Mouse (Mus musculus): ENCODE data around the gene Cep89.

Cep89 gene

DNA sequence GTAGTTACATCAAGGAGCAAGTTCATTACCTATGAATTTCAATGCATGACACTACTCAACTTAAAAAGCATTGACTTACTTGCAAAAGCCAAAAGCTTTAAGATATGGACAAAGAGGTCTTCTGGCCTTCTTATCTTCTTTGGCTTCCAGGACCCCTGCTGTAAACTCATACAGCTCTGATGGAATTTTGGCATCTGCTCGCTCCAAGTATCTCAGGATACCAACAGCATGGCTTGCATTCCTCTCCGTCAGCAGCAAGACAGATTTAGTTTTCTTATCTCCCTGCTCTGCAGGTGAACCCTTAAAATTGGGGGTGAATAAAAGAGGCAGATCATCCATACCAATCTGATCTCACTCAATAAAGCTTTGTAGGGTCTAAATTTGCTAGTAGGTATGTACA is 88.3 kb downstream of the Cep89 start:
- in situ Hi-C loops (cut with MboI, MseI), result no loop called here

DNA sequence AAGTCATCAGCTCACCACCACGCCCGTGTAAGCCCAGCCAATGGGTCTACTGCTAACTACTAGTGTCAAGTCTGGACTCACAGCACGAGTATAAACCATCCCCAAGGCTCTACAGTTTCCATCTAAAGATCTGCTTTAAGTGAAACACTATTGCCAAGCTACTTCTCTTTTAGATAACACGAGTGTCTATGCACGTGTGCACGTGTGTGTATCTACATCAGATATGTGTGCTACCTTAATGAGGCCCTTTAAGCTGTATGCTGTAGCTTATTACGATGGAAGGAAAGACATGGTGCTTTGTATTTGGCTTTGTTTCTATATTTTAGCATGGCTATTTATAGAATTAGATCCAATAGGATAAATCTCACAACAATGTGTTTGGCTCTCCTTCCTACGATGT is 89.7 kb downstream of the Cep89 start:
- in situ Hi-C loops (cut with MboI, MseI), result no loop called here

Data from T-helper 17 cell (primary cell).